Mouse (Mus musculus) macrophage (primary cell): ENCODE results near the gene Pla2g2c. TPM values are rescaled to one million over a fixed set of nuclear protein-coding genes. Genes with fewer than 3 reads are reported as not detected.

Source experiments
- H3K27ac ChIP-seq: fragments of 350-480 bp; formaldehyde crosslinking; 2 replicates; pipeline ENCODE4 v1.9.0; 2021
- H3K36me3 ChIP-seq: fragments of 350-480 bp; formaldehyde crosslinking; 2 replicates; pipeline ENCODE4 v1.9.0; 2021; ENCODE audit errors: inconsistent target
- H3K4me3 ChIP-seq: fragments of 350-480 bp; formaldehyde crosslinking; 2 replicates; pipeline ENCODE4 v1.9.0; 2021; ENCODE audit errors: inconsistent target
- H3K79me2 ChIP-seq: fragments of 350-480 bp; formaldehyde crosslinking; 2 replicates; pipeline ENCODE4 v1.9.0; 2021; ENCODE audit errors: inconsistent target
- WGBS: methylation state at CpG from one replicate; pipeline ENCODE4 v1.1.7; 2026; ENCODE audit warnings: inconsistent platforms; ENCODE audit not compliant: missing documents; 5-methylcytosine and 5-hydroxymethylcytosine counted together
- polyA plus RNA-seq: library from polyadenylated mRNA; stranded (reverse); fragments of 250-400 nt; gene quantifications from 3 replicates; pipeline ENCODE4 v1.2.4, GENCODE M21; 2018; ENCODE audit warnings: inconsistent platforms

Gene Pla2g2c
- polyA plus RNA-seq, 1 experiment from 2014 or later: not detected

- no peaks in the 10 kb centered on the region for H3K36me3 ChIP-seq
- H3K27ac ChIP-seq: no peak overlapping the region
- WGBS: 78% methylated on average over 8 of the region's 8 CpGs
- H3K4me3 ChIP-seq: no peak overlapping the region
- H3K79me2 ChIP-seq: no peaks in the 10 kb centered on the region
Observed at GRCm38 (mm10) chr4:138701111-138701510, 23.5 kb upstream of the Pla2g2c start.

GRCm38 (mm10) chr4:138702031-138702430 lies 22.6 kb upstream of the Pla2g2c start:
- Histone ChIP-seq H3K27ac (no peak overlapping the region), H3K36me3 (no peaks in the 10 kb centered on the region), H3K79me2 (no peaks in the 10 kb centered on the region), H3K4me3 (no peak overlapping the region)
- WGBS: 64% methylated on average over 2 of the region's 2 CpGs

GRCm38 (mm10) chr4:138702528-138702927 lies 22.1 kb upstream of the Pla2g2c start:
- no peak overlapping the region for H3K27ac ChIP-seq
- 70% methylated on average over 8 of the region's 8 CpGs for WGBS
- H3K79me2 ChIP-seq: no peaks in the 10 kb centered on the region
- H3K4me3 ChIP-seq: no peak overlapping the region
- no peaks in the 10 kb centered on the region for H3K36me3 ChIP-seq

GRCm38 (mm10) chr4:138703591-138703990 lies 21.0 kb upstream of the Pla2g2c start:
- Histone ChIP-seq H3K27ac (no peak overlapping the region), H3K36me3 (no peaks in the 10 kb centered on the region), H3K79me2 (no peaks in the 10 kb centered on the region), H3K4me3 (no peak overlapping the region)
- 61% methylated on average over 7 of the region's 7 CpGs for WGBS

GRCm38 (mm10) chr4:138704169-138704568 lies 20.4 kb upstream of the Pla2g2c start:
- Histone ChIP-seq H3K4me3 (no peak overlapping the region), H3K79me2 (no peaks in the 10 kb centered on the region), H3K36me3 (no peaks in the 10 kb centered on the region), H3K27ac (no peak overlapping the region)
- WGBS: 91% methylated on average over 4 of the region's 4 CpGs

GRCm38 (mm10) chr4:138706620-138707019 lies 18.0 kb upstream of the Pla2g2c start:
- Histone ChIP-seq H3K27ac (no peak overlapping the region), H3K4me3 (no peak overlapping the region), H3K36me3 (no peaks in the 10 kb centered on the region), H3K79me2 (no peaks in the 10 kb centered on the region)
- 89% methylated on average over 8 of the region's 8 CpGs for WGBS

GRCm38 (mm10) chr4:138708636-138709035 lies 16.0 kb upstream of the Pla2g2c start:
- Histone ChIP-seq H3K27ac (no peak overlapping the region), H3K36me3 (no peaks in the 10 kb centered on the region), H3K4me3 (no peak overlapping the region), H3K79me2 (no peaks in the 10 kb centered on the region)
- WGBS: 13% methylated on average over 7 of the region's 7 CpGs

GRCm38 (mm10) chr4:138709246-138709645 lies 15.3 kb upstream of the Pla2g2c start:
- no peak overlapping the region for H3K27ac ChIP-seq
- H3K4me3 ChIP-seq: no peak overlapping the region
- H3K79me2 ChIP-seq: no peaks in the 10 kb centered on the region
- no peaks in the 10 kb centered on the region for H3K36me3 ChIP-seq
- WGBS: 89% methylated on average over 10 of the region's 11 CpGs

- 76% methylated on average over 6 of the region's 7 CpGs for WGBS
- H3K36me3 ChIP-seq: no peaks in the 10 kb centered on the region
Observed at GRCm38 (mm10) chr4:138709944-138710343, 14.6 kb upstream of the Pla2g2c start.

GRCm38 (mm10) chr4:138710633-138711032 lies 14.0 kb upstream of the Pla2g2c start:
- H3K4me3 ChIP-seq: no peak overlapping the region
- H3K79me2 ChIP-seq: no peaks in the 10 kb centered on the region
- no peak overlapping the region for H3K27ac ChIP-seq
- no peaks in the 10 kb centered on the region for H3K36me3 ChIP-seq
- WGBS: 89% methylated on average over 11 of the region's 11 CpGs

More at GRCm38 (mm10) chr4:138709944-138710343, 14.6 kb upstream of the Pla2g2c start:
- H3K4me3 ChIP-seq: no peak overlapping the region
- no peak overlapping the region for H3K27ac ChIP-seq
- H3K79me2 ChIP-seq: no peaks in the 10 kb centered on the region

GRCm38 (mm10) chr4:138711051-138711820 lies 13.4 kb upstream of the Pla2g2c start:
- Histone ChIP-seq H3K79me2 (no peaks in the 10 kb centered on the region), H3K4me3 (no peak overlapping the region), H3K27ac (no peak overlapping the region), H3K36me3 (no peaks in the 10 kb centered on the region)
- 69% methylated on average over 17 of the region's 17 CpGs for WGBS

- no peaks in the 10 kb centered on the region for H3K79me2 ChIP-seq
- WGBS: 81% methylated on average over 11 of the region's 11 CpGs
- no peak overlapping the region for H3K4me3 ChIP-seq
- no peaks in the 10 kb centered on the region for H3K36me3 ChIP-seq
- no peak overlapping the region for H3K27ac ChIP-seq
Observed at GRCm38 (mm10) chr4:138712096-138712495, 12.5 kb upstream of the Pla2g2c start.

GRCm38 (mm10) chr4:138712621-138713020 lies 12.0 kb upstream of the Pla2g2c start:
- Histone ChIP-seq H3K36me3 (no peaks in the 10 kb centered on the region), H3K4me3 (no peak overlapping the region), H3K79me2 (no peaks in the 10 kb centered on the region), H3K27ac (no peak overlapping the region)
- WGBS: 79% methylated on average over 8 of the region's 8 CpGs

- Histone ChIP-seq H3K27ac (no peak overlapping the region), H3K4me3 (no peak overlapping the region), H3K79me2 (no peaks in the 10 kb centered on the region), H3K36me3 (no peaks in the 10 kb centered on the region)
- WGBS: 83% methylated on average over 1 of the region's 1 CpGs
Observed at GRCm38 (mm10) chr4:138714186-138714585, 10.4 kb upstream of the Pla2g2c start.

GRCm38 (mm10) chr4:138716697-138717096 lies 7.9 kb upstream of the Pla2g2c start:
- no peak overlapping the region for H3K27ac ChIP-seq
- H3K36me3 ChIP-seq: no peaks in the 10 kb centered on the region
- no peak overlapping the region for H3K4me3 ChIP-seq
- WGBS: 90% methylated on average over 9 of the region's 9 CpGs
- H3K79me2 ChIP-seq: no peaks in the 10 kb centered on the region
